Mouse (Mus musculus) MEL (cell line): ENCODE measurements around the gene Coil. TPM values are rescaled to one million over a fixed set of nuclear protein-coding genes. Genes with fewer than 3 reads are reported as not detected.

Source experiments
- DNase-seq: peaks from one replicate; pipeline ENCODE4 v3.0.0; 2011; ENCODE audit warnings: low read depth, low spot score
- H3K27ac ChIP-seq: 2 replicates; pipeline ENCODE4 v1.5.1; 2012; ENCODE audit warnings: low read depth, mild to moderate bottlenecking, control low read depth, low read length, moderate library complexity; ENCODE audit not compliant: control insufficient read depth
- H3K27me3 ChIP-seq, 2 experiments: fragments of 150-350 bp in 1 of 2; sonication (generic) in 1 of 2; 2 replicates each; pipeline ENCODE4 v1.6.1; 2012; ENCODE audit warnings: low read length in 2 of 2, mild to moderate bottlenecking in 2 of 2, improper control_type of control experiment in 1 of 2, moderate library complexity in 1 of 2; ENCODE audit not compliant: insufficient read depth in 2 of 2, control insufficient read depth in 1 of 2
- H3K36me3 ChIP-seq, 2 experiments: 2 replicates each; pipeline ENCODE4 v1.6.1; 2012 to 2014; ENCODE audit warnings: low read length in 2 of 2, improper control_type of control experiment in 1 of 2, inconsistent platforms in 1 of 2, mild to moderate bottlenecking in 1 of 2; ENCODE audit not compliant: insufficient read depth in 2 of 2, control insufficient read depth in 1 of 2
- H3K4me1 ChIP-seq, 2 experiments: fragments of 150-350 bp in 1 of 2; sonication (generic) in 1 of 2; 2 replicates each; pipeline ENCODE4 v1.6.1; 2012; ENCODE audit warnings: low read length in 2 of 2, improper control_type of control experiment in 1 of 2, mild to moderate bottlenecking in 1 of 2; ENCODE audit not compliant: insufficient read depth in 2 of 2, control insufficient read depth in 1 of 2
- H3K4me3 ChIP-seq, 2 experiments: fragments of 150-350 bp in 1 of 2; sonication (generic) in 1 of 2; 2 replicates each; pipeline ENCODE4 v1.5.1; 2012; ENCODE audit warnings: low read depth in 2 of 2, low read length in 2 of 2, mild to moderate bottlenecking in 2 of 2, moderate library complexity in 2 of 2, control low read depth in 1 of 2, improper control_type of control experiment in 1 of 2; ENCODE audit not compliant: control insufficient read depth in 1 of 2, insufficient read depth in 1 of 2
- H3K79me2 ChIP-seq: 2 replicates; pipeline ENCODE4 v1.6.1; 2012; ENCODE audit warnings: mild to moderate bottlenecking, low read length, moderate library complexity; ENCODE audit not compliant: control insufficient read depth, poor library complexity, insufficient read depth
- H3K9ac ChIP-seq: 2 replicates; pipeline ENCODE4 v1.6.1; 2012; ENCODE audit warnings: low read depth, mild to moderate bottlenecking, control low read depth, low read length, moderate library complexity; ENCODE audit not compliant: control insufficient read depth, poor library complexity, severe bottlenecking
- H3K9me3 ChIP-seq: fragments of 150-350 bp; sonication (generic); replicated peaks from 2 replicates; pipeline ENCODE4 v1.6.1; 2012; ENCODE audit warnings: mild to moderate bottlenecking, low read length, improper control_type of control experiment, moderate library complexity; ENCODE audit not compliant: insufficient read depth
- CHD1 ChIP-seq: IDR thresholded peaks from 2 replicates; pipeline ENCODE4 v1.6.1; 2012; ENCODE audit warnings: low read depth, mild to moderate bottlenecking, inconsistent platforms, low read length, improper control_type of control experiment
- CHD2 ChIP-seq: IDR thresholded peaks from 2 replicates; pipeline ENCODE4 v1.6.1; 2011; ENCODE audit warnings: low read length, improper control_type of control experiment
- EP300 ChIP-seq, 2 experiments: IDR thresholded peaks; 2 replicates each; pipeline ENCODE4 v1.6.1; 2011; ENCODE audit warnings: improper control_type of control experiment in 2 of 2, low read length in 2 of 2, low read depth in 1 of 2, mild to moderate bottlenecking in 1 of 2
- MAZ ChIP-seq: IDR thresholded peaks from 2 replicates; pipeline ENCODE4 v1.6.1; 2012; ENCODE audit warnings: low read depth, mild to moderate bottlenecking, inconsistent platforms, low read length, improper control_type of control experiment
- MXI1 ChIP-seq: IDR thresholded peaks from 2 replicates; pipeline ENCODE4 v1.6.1; 2011; ENCODE audit warnings: mild to moderate bottlenecking, low read depth, low read length, improper control_type of control experiment
- POLR2A ChIP-seq, 2 experiments: IDR thresholded peaks; 2 replicates each; pipeline ENCODE4 v1.6.1; 2011 to 2012; ENCODE audit warnings: low read length in 2 of 2, mild to moderate bottlenecking in 2 of 2, control low read depth in 1 of 2, improper control_type of control experiment in 1 of 2, low read depth in 1 of 2, moderate library complexity in 1 of 2; ENCODE audit not compliant: control insufficient read depth in 1 of 2, insufficient read depth in 1 of 2, poor library complexity in 1 of 2
- SMC3 ChIP-seq: IDR thresholded peaks from 2 replicates; pipeline ENCODE4 v1.6.1; 2011; ENCODE audit warnings: low read depth, low read length, improper control_type of control experiment
- TBP ChIP-seq: IDR thresholded peaks from 2 replicates; pipeline ENCODE4 v1.8.0; 2011; ENCODE audit warnings: low read depth, low read length, improper control_type of control experiment
- TCF12 ChIP-seq: IDR thresholded peaks from 2 replicates; pipeline ENCODE4 v1.6.1; 2014; ENCODE audit warnings: low read depth, mild to moderate bottlenecking, inconsistent platforms, low read length, improper control_type of control experiment, moderate library complexity
- UBTF ChIP-seq: IDR thresholded peaks from 2 replicates; pipeline ENCODE4 v1.6.1; 2012; ENCODE audit warnings: low read depth, mild to moderate bottlenecking, inconsistent platforms, low read length, improper control_type of control experiment, moderate library complexity, borderline replicate concordance; ENCODE audit not compliant: insufficient read depth
- USF1 ChIP-seq: IDR thresholded peaks from 2 replicates; pipeline ENCODE4 v1.6.1; 2014; ENCODE audit warnings: low read depth, mild to moderate bottlenecking, inconsistent platforms, low read length, improper control_type of control experiment, moderate library complexity
- USF2 ChIP-seq, 2 experiments: IDR thresholded peaks; 2 replicates each; pipeline ENCODE4 v1.6.1; 2011 to 2012; ENCODE audit warnings: improper control_type of control experiment in 2 of 2, low read length in 2 of 2, borderline replicate concordance in 1 of 2, inconsistent platforms in 1 of 2, low read depth in 1 of 2, mild to moderate bottlenecking in 1 of 2; ENCODE audit not compliant: insufficient read depth in 1 of 2
- ZC3H11A ChIP-seq: IDR thresholded peaks from 2 replicates; pipeline ENCODE4 v1.6.1; 2012; ENCODE audit warnings: low read depth, mild to moderate bottlenecking, inconsistent platforms, low read length, improper control_type of control experiment
- ZKSCAN1 ChIP-seq: IDR thresholded peaks from 2 replicates; pipeline ENCODE4 v1.6.1; 2012; ENCODE audit warnings: low read depth, mild to moderate bottlenecking, inconsistent platforms, low read length, improper control_type of control experiment, moderate library complexity
- ZNF384 ChIP-seq: IDR thresholded peaks from 2 replicates; pipeline ENCODE4 v1.6.1; 2012; ENCODE audit warnings: low read depth, mild to moderate bottlenecking, inconsistent platforms, low read length, improper control_type of control experiment
- polyA plus RNA-seq, 2 experiments: library from polyadenylated mRNA; stranded (reverse) in 1 of 2; unstranded in 1 of 2; fragments of >175 nt in 1 of 2; fragments of >200 nt in 1 of 2; gene quantifications; 2 replicates each; pipeline versions ENCODE4 v1.2.1 to v1.2.4; 2012; ENCODE audit warnings: low replicate concordance in 2 of 2, low read depth in 1 of 2; ENCODE audit not compliant: insufficient read length in 2 of 2, insufficient read depth in 1 of 2, missing spikeins in 1 of 2
- total RNA-seq: library from RNA; depleted of rRNA; stranded (reverse); fragments of 300-350 nt; gene quantifications from 2 replicates; pipeline ENCODE4 v1.2.3, GENCODE M21; 2012

Gene Coil
- total and polyA plus RNA-seq, 3 experiments, result 24.4 to 32.6 TPM; not detected in 1

DNA sequence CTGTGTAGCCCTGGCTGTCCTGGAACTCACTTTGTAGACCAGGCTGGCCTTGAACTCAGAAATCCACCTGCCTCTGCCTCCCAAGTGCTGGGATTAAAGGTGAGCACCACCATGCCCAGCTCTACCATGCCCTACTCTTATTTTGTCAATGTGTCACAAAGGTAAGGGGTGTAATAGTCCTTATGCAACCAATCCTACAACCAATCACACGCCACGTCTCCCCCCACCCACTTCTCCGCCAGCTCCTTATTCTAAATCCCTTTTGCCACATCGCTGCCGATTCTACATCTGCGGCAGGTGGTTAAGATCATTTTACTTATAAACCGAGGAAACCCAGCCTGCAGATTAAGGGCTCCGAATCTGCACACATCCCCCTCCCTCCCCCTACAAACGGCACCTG lies 37.0 kb upstream of the Coil start:
- Histone ChIP-seq H3K27me3 (no peaks in the 10 kb centered on the region), H3K4me3 (no peak overlapping the region), H3K36me3 (no peaks in the 10 kb centered on the region; a peak in 1 of 4 replicates), H3K9me3 (no peaks in the 10 kb centered on the region), H3K79me2 (no peaks in the 10 kb centered on the region), H3K4me1 (no peaks in the 10 kb centered on the region), H3K9ac (no peak overlapping the region), H3K27ac (no peak overlapping the region)
- DNase-seq, result no peak
- no peak for TF ChIP-seq ZKSCAN1
- no peak for TF ChIP-seq EP300 (IDR thresholded peaks at IDR 0.05; ENCODE audit: low read depth in 1 of 2, low read length in 2 of 2)
- TF ChIP-seq POLR2A (IDR thresholded peaks at IDR 0.05; ENCODE audit: control insufficient read depth in 1 of 2, insufficient read depth in 1 of 2, low read depth in 1 of 2, low read length in 2 of 2, poor library complexity in 1 of 2), result no peak
- no peak for TF ChIP-seq UBTF
- TF ChIP-seq TBP, result no peak
- no peak for TF ChIP-seq MXI1
- no peak for TF ChIP-seq TCF12

DNA sequence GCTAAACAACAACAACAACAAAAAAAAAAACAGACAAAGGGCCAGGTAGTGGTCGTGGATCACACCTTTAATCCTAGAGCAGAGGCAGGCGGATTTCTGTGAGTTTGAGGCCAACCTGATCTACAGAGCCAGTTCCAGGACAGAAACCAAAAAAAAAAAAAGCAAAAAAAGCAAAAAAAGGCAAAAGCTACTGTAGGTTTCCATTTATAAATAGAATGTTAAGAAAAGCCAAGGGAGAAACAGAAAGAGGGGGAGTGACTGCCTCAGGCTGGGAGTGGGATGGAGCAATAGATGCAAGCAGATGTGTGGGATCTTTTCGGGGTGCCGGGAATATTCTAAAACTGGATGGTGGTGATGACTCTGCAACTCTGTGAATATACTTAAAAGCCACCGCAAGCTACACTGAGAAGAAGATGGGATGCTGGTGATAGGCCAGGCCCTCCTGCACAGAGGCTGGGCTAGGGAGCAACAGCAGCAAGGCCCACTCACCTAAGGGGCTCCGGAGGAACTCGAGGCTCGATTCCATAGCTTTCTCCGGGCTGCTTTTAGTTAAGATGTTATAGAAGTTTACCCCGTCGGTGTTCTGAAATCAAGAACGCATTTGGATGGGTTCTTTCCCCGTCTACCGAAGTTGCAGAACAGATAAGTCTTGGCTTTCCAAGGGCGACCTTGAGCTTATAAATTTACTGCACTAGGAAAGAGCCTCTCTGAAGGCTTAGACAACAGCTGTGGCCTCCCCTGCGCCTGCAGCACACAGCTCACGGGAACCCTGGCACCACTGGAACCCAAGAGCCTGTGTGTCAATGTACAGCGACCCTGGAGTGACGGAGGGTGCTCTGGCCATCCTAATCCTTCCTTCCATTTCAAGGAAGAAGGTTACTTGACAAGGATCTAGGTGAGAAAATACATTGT lies 35.7 kb upstream of the Coil start:
- H3K9me3 ChIP-seq, result no peaks in the 10 kb centered on the region
- no peaks in the 10 kb centered on the region for H3K79me2 ChIP-seq
- no peak overlapping the region for H3K27ac ChIP-seq
- H3K4me1 ChIP-seq, result no peaks in the 10 kb centered on the region
- TF ChIP-seq TCF12, result no peak
- peak; percentile 65 for TF ChIP-seq ZNF384
- TF ChIP-seq USF2 (IDR thresholded peaks at IDR 0.05; ENCODE audit: borderline replicate concordance in 1 of 2, insufficient read depth in 1 of 2, low read depth in 1 of 2, low read length in 2 of 2), result no peak
- TF ChIP-seq CHD1, result no peak
- no peak for TF ChIP-seq SMC3
- no peak for TF ChIP-seq MAZ
- TF ChIP-seq CHD2, result no peak
- no peak for DNase-seq
- H3K27me3 ChIP-seq, result no peaks in the 10 kb centered on the region
- H3K36me3 ChIP-seq, result no peaks in the 10 kb centered on the region; a peak in 1 of 4 replicates
- no peak overlapping the region for H3K4me3 ChIP-seq
- no peak overlapping the region for H3K9ac ChIP-seq

DNA sequence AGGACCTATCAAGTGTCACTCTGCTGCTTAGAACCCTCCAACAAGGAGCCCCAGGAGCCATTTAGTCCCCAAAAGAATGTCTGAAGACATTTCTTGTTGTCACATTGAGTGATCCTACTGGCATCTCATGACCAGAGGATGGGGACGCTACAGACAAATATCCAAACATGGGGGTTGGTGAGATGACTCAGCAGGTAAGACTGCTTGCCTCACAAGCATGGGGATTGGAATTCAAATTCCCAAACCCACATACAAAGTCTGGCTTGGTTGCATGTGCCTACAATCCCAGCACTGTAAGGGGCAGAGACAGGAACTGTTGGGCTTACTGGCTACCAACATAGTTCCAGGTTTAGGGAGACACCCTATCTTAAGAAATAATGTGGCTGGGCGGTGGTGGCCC lies 32.2 kb upstream of the Coil start:
- Histone ChIP-seq H3K9ac (no peak overlapping the region), H3K79me2 (no peaks in the 10 kb centered on the region), H3K4me1 (no peaks in the 10 kb centered on the region), H3K27ac (no peak overlapping the region), H3K27me3 (no peaks in the 10 kb centered on the region), H3K4me3 (no peak overlapping the region), H3K9me3 (no peaks in the 10 kb centered on the region), H3K36me3 (no peaks in the 10 kb centered on the region; a peak in 1 of 4 replicates)
- no peak for DNase-seq
- TF ChIP-seq USF1, result no peak
- no peak for TF ChIP-seq ZC3H11A
